Mouse (Mus musculus): ENCODE measurements around the gene Dcp1a. TPM values are rescaled to one million over a fixed set of nuclear protein-coding genes. Genes with fewer than 3 reads are reported as not detected.

The Dcp1a gene
- total and polyA plus RNA-seq, 3 experiments = 18.3 to 26.9 (median 20.1) TPM

- no peak overlapping the region for H3K9ac ChIP-seq (ENCODE audit: insufficient read depth, low read depth)
- peaks cover 3 to 22% of the 10 kb centered on the region in 2 experiments for H3K4me1 ChIP-seq (ENCODE audit: control insufficient read depth in 1 of 2, insufficient read depth in 2 of 2)
- no peak for TF ChIP-seq SMC3 (IDR thresholded peaks at IDR 0.05; ENCODE audit: low read depth, low read length)
- no peak for TF ChIP-seq NELFE (IDR thresholded peaks at IDR 0.05; ENCODE audit: low read depth, low read length)
- TF ChIP-seq JUN (IDR thresholded peaks at IDR 0.05; ENCODE audit: insufficient read depth, low read depth, low read length) = no peak
- TF ChIP-seq POLR2A (IDR thresholded peaks at IDR 0.05; ENCODE audit: low read depth, low read length) = no peak
- no peak for TF ChIP-seq KAT2A (IDR thresholded peaks at IDR 0.05; ENCODE audit: insufficient replicate concordance, low read length)
- no peak for TF ChIP-seq MAZ (IDR thresholded peaks at IDR 0.05; ENCODE audit: low read depth, low read length)
- no peak for TF ChIP-seq SIN3A (IDR thresholded peaks at IDR 0.05; ENCODE audit: low read length)
- no peak for TF ChIP-seq MAX (IDR thresholded peaks at IDR 0.05; ENCODE audit: low read length)
- no peak for TF ChIP-seq NRF1 (IDR thresholded peaks at IDR 0.05; ENCODE audit: low read depth, low read length)
- H3K4me2 ChIP-seq (ENCODE audit: insufficient read depth, low read depth, poor library complexity, severe bottlenecking) = no peak overlapping the region
- in situ Hi-C loops (cut with MboI; ENCODE audit: low pct_ligation_motif_present, low pct_unique_long_range_greater_than_20kb, low sequenced_read_pairs) (no loop called here), dilution Hi-C loops (cut with MboI; ENCODE audit: extremely low pct_ligation_motif_present, extremely low pct_unique_long_range_greater_than_20kb, low sequenced_read_pairs) (no loop called here)
- no peak overlapping the region for H3K4me3 ChIP-seq (replicated peaks in 1 of 3; ENCODE audit: low read depth in 2 of 3, low read length in 2 of 3, poor library complexity in 1 of 3)
- H3K36me3 ChIP-seq (replicated peaks in 1 of 2; ENCODE audit: control insufficient read depth in 1 of 2, insufficient read depth in 1 of 2, low read length in 1 of 2) = peaks cover 41 to 64% of the 10 kb centered on the region in 2 experiments
- DNase-seq (ENCODE audit: extremely low read depth) = no peak
- no peaks in the 10 kb centered on the region for H3K9me3 ChIP-seq (replicated peaks; ENCODE audit: low read length)
- H3K79me2 ChIP-seq (replicated peaks; ENCODE audit: control insufficient read depth, extremely low read depth, insufficient read depth, poor library complexity, severe bottlenecking) = no peaks in the 10 kb centered on the region
- no peak overlapping the region for H3K27ac ChIP-seq (ENCODE audit: insufficient read depth, low read depth)
- H3K27me3 ChIP-seq (replicated peaks) = no peaks in the 10 kb centered on the region
These were observed 96.5 kb downstream of the Dcp1a start for GRCm38 (mm10) chr14:30575791-30576190.

GRCm38 (mm10) chr14:30576260-30576659 is 96.9 kb downstream of the Dcp1a start:
- H3K4me2 ChIP-seq (ENCODE audit: insufficient read depth, low read depth, poor library complexity, severe bottlenecking) = no peak overlapping the region
- H3K9ac ChIP-seq (ENCODE audit: insufficient read depth, low read depth) = no peak overlapping the region
- DNase-seq (ENCODE audit: extremely low read depth) = no peak

More at GRCm38 (mm10) chr14:30576260-30576659, 96.9 kb downstream of the Dcp1a start:
- in situ Hi-C loops (cut with MboI; ENCODE audit: low pct_ligation_motif_present, low pct_unique_long_range_greater_than_20kb, low sequenced_read_pairs) (no loop called here), dilution Hi-C loops (cut with MboI; ENCODE audit: extremely low pct_ligation_motif_present, extremely low pct_unique_long_range_greater_than_20kb, low sequenced_read_pairs) (no loop called here)
- Histone ChIP-seq H3K79me2 (replicated peaks; ENCODE audit: control insufficient read depth, extremely low read depth, insufficient read depth, poor library complexity, severe bottlenecking) (no peaks in the 10 kb centered on the region), H3K4me3 (replicated peaks in 1 of 3; ENCODE audit: low read depth in 2 of 3, low read length in 2 of 3, poor library complexity in 1 of 3) (no peak overlapping the region), H3K9me3 (replicated peaks; ENCODE audit: low read length) (no peaks in the 10 kb centered on the region), H3K27me3 (replicated peaks) (no peaks in the 10 kb centered on the region), H3K4me1 (ENCODE audit: control insufficient read depth in 1 of 2, insufficient read depth in 2 of 2) (peaks cover 3 to 27% of the 10 kb centered on the region in 2 experiments), H3K27ac (ENCODE audit: insufficient read depth, low read depth) (no peak overlapping the region), H3K36me3 (replicated peaks in 1 of 2; ENCODE audit: control insufficient read depth in 1 of 2, insufficient read depth in 1 of 2, low read length in 1 of 2) (peaks cover 36 to 59% of the 10 kb centered on the region in 2 experiments)
- no peak for TF ChIP-seq POLR2AphosphoS2 (IDR thresholded peaks at IDR 0.05; ENCODE audit: low read depth, low read length)
- no peak for TF ChIP-seq USF2 (conservative IDR thresholded peaks at IDR 0.05; ENCODE audit: low read depth, low read length)
- no peak for TF ChIP-seq UBTF (IDR thresholded peaks at IDR 0.05; ENCODE audit: low read depth, low read length)
- no peak for TF ChIP-seq KAT2A (IDR thresholded peaks at IDR 0.05; ENCODE audit: insufficient replicate concordance, low read length)
- TF ChIP-seq CHD2 (IDR thresholded peaks at IDR 0.05; ENCODE audit: low read length) = no peak
- TF ChIP-seq ZKSCAN1 (IDR thresholded peaks at IDR 0.05; ENCODE audit: borderline replicate concordance, low read depth, low read length) = no peak
- TF ChIP-seq HCFC1 (IDR thresholded peaks at IDR 0.05; ENCODE audit: low read depth, low read length) = no peak

Other genes with a start within 250 kb of the Dcp1a start
- 0.04 and 0.17 TPM in 2 replicates for gene Cacna1d, start 11.9 kb downstream of the Dcp1a start, total RNA-seq (2012; rRNA removed)
- gene Cacna1d, start 11.9 kb downstream of the Dcp1a start, total RNA-seq (2014; rRNA removed) = 0.08 and 0.14 TPM in 2 replicates
- 0.63 and 0.66 TPM in 2 replicates for gene Cacna1d, start 11.9 kb downstream of the Dcp1a start, polyA plus RNA-seq (2012; ENCODE audit: insufficient read length, low read depth)
- 432 and 450 TPM in 2 replicates for gene Tkt, start 68.8 kb downstream of the Dcp1a start, total RNA-seq (2012; rRNA removed)
- gene Tkt, start 68.8 kb downstream of the Dcp1a start, total RNA-seq (2014; rRNA removed) = 420 and 456 TPM in 2 replicates
- gene Tkt, start 68.8 kb downstream of the Dcp1a start, polyA plus RNA-seq (2012; ENCODE audit: insufficient read length, low read depth) = 735 and 837 TPM in 2 replicates
- 109 and 110 TPM in 2 replicates for gene Prkcd, start 146.7 kb downstream of the Dcp1a start, total RNA-seq (2012; rRNA removed)
- 119 and 122 TPM in 2 replicates for gene Prkcd, start 146.7 kb downstream of the Dcp1a start, total RNA-seq (2014; rRNA removed)
- gene Prkcd, start 146.7 kb downstream of the Dcp1a start, polyA plus RNA-seq (2012; ENCODE audit: insufficient read length, low read depth) = 186 and 189 TPM in 2 replicates
- gene Rft1, start 174.8 kb downstream of the Dcp1a start, total RNA-seq (2012; rRNA removed) = 12.0 and 13.5 TPM in 2 replicates
- gene Rft1, start 174.8 kb downstream of the Dcp1a start, total RNA-seq (2014; rRNA removed) = 25.8 and 26.0 TPM in 2 replicates
- 15.3 and 17.7 TPM in 2 replicates for gene Rft1, start 174.8 kb downstream of the Dcp1a start, polyA plus RNA-seq (2012; ENCODE audit: insufficient read length, low read depth)
- 5.1 and 5.8 TPM in 2 replicates for gene Sfmbt1, start 235.3 kb downstream of the Dcp1a start, total RNA-seq (2012; rRNA removed)
- gene Sfmbt1, start 235.3 kb downstream of the Dcp1a start, total RNA-seq (2014; rRNA removed) = 2.0 and 2.4 TPM in 2 replicates
- gene Sfmbt1, start 235.3 kb downstream of the Dcp1a start, polyA plus RNA-seq (2012; ENCODE audit: insufficient read length, low read depth) = 5.6 and 6.0 TPM in 2 replicates